Mouse (Mus musculus): Measurements from ENCODE around the gene Stac2.

Gene Stac2

DNA sequence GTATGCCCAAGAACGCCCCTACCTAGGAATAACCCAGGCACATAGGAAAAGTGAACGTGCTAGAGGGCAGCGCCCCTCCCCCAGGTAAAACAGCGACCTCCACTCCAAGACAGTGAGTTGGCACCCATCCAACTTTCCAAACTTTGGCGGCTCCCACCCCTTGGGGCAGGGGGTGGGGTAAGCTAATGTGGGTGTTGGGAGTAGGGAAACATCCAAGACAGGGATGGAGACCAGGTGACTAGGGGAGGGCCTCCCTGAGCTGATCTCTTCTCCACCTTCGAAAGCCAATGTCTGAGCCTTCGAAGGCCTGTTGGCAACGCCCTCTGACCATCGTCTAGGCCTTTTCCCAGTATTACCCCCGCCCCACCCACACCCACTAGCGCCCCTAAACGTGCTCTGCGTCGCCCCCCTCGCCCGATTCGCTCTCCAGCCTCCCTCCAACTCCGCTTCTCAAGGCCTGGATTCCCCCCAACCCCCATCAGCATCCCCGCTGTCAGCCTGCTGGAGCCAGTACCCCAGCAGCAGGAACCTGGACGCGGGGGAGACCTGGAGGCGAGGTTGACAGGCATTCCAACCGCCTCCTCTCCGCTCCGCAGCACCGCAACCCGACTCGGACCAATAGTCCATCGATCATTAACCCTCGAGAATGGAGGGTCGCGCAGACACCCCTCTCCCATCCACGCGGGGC, 31.6 kb downstream of the Stac2 start:
- no peak for DNase-seq (ENCODE audit: low spot score)

DNA sequence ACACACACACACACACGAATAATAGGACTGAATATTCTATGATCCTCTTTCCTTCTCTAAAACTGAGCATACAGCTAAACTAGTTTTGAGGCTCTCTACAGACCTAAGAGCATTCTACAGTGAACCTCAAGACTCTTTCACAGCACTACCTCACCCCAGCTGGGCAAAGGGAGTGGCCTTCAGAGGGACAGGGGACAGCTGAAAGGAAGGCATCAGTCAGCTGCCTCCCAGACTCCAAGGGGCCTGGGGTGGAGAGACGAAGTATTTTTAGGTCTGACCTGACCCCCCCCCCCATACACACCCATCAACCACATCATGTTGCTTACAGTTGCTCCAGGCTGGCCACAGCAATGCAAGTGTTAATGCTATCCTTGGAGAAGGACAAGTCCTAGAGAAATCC, 32.1 kb downstream of the Stac2 start:
- no peak for DNase-seq (ENCODE audit: low spot score)

DNA sequence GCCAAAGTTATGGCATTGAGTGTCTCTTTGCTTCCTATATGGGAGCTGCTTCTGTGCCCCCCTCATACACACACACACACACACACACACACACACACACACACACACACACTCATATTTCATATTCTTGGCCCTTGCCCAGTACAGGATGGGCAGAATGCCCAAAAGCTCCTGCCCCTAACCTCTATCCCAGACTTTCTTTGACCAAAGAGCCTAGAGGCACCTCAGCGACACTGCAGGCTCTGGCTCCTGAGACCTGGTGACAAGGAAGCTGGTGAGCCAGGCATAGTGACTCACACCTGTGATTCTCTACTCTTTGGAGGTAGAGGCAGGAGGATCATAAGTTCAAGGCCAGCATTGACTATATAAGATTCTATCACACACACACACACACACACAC, 32.6 kb downstream of the Stac2 start:
- DNase-seq (ENCODE audit: low spot score): no peak

DNA sequence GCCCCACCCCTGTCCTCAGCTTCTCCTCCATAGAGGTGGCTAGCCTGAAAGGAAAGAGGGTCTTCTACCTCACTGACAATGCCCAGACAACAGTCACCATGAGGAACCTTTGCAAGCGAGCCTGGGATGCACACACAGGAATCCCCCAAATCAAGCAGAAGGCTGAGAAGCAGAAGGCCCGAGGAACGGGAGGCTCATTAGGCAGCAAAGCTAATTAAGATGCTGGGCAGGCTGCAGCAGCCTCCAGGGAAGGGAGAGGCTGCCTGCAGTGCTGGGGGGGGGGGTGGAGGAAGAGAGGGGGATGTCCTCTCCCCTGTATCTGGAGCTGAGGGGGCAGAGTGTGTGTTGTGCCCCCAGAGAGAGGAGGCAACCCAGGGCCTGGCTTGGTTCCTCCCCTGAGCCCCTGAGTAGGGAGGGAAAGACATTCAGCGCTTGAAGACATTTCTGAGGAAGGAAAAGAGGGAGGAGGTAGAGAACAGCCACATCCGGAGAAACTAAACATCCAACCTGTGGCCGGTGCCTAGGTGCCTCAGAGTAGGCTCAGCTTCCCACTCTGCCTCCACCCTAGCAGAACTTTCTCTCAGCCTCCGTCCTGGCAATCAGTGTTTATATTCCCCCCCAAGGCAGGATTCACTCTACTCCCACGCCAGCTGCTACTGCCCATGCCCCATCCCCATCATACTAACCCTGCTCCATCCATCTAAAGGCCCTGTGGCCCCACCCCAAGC, 33.2 kb downstream of the Stac2 start:
- DNase-seq (ENCODE audit: low spot score): no peak

DNA sequence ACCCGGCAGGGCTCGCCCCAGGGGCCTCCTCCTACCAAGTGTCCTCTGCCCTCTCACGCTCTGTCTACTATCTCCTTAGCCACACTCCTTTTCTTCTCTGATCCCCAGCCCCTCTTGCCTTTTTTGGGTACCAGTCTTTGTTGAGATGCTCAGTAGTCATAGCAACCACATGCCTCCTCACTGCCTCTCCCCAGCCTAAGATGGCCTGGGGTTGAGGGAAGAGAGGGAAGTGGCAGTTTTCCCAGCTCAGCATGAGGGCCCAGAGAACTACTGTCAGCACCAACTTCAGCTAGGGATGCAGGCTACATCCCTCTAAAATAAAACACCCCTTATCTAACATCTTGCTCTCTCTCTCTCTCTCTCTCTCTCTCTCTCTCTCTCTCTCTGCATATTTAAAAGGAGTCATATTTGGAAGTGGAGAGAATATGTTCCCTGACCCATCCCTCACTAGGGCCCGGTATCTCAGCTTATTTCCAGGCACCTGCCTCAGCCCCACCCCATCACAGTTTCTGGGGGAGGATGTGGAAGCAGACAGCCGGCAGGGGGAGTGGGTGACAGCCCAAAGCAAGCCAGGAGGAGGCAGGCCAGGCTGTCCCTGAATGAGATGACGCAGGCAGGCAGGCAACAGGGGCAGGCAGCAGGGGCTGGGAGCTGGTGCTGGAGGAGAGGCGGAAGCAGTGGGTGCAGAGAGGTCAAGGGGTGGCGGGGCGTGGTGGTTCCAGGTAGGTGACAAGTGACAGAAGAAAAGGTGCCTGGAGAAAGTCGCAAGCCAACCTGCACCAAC, 34.2 kb downstream of the Stac2 start:
- peak; percentile 41 for DNase-seq (ENCODE audit: low spot score)

DNA sequence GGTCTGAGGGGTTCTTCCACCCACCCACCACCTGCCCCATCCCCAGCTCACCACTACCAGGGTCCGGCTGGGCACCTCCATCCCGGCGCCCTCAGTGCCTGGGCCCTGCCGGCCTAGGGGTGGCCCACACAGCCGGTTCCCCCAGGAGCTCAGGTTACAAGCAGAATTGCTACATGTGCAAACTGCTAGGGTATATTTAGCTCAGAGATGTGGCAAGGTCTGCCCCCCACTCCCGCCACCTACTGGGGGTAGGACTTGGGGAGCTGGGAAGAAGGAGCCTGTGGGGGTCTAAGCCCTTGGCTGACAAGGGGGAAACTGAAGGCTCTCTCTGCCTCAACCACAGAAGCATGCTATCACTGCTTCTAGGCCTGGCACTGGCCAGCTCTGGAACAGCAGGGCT, 35.0 kb downstream of the Stac2 start:
- no peak for DNase-seq (ENCODE audit: low spot score)

DNA sequence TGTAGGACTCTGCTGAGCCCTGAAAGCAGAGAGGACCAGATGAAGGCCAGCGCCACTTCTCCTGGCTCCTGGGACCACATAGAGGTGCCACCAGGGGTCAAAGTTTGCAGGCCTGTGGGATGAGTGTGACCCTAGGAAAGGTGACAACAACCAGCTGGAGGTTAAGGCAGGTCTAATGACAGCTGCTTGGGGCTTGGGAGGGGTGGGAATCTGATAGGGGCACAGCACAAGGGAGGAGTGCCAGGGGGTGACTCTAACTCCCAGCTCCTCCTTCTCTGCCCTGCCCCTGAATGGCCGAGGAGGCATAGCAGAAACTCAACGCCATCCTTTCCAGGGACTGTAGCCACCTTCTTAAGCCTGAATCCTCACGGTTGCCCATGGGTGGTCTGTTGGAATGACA, 36.4 kb downstream of the Stac2 start:
- DNase-seq (ENCODE audit: low spot score): no peak

DNA sequence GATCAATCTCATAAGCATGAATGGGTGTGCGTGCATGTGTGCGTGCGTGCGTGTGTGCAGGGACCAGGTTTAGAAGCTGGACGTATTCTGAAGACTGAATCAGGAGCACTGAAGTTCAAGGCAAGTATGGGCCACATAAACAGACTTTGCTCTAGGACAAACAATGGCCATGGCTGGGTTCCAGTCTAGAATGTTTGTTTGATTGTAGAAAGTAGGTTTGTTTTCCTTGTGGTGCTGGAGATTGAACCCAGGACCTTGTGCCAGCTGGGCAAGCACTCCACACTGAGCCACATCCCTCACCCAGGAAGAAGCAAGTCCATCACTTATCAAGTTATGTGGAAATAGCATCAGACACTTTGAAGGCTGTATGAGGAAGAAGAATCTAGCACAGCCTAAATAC, 37.1 kb downstream of the Stac2 start:
- DNase-seq (ENCODE audit: low spot score): no peak

DNA sequence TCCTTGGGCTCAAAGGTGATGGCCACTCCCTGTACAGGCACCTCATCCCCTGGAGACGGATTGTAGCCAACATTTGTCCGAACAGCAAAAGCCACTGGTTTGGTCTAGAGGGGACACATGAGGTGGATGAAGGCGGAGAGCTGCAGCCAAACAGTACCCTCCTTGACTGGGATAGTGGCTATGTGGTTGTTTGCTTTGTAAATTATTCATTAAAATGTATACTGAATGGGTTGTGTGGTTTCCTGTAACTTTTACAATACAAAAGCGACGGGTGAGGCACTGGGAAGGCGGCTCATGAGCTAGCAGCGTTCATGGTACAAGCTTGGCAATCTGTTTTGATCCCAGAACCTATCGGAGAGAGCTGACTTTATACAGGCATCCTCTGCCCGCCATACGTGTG, 40.4 kb downstream of the Stac2 start:
- DNase-seq (ENCODE audit: low spot score): no peak

DNA sequence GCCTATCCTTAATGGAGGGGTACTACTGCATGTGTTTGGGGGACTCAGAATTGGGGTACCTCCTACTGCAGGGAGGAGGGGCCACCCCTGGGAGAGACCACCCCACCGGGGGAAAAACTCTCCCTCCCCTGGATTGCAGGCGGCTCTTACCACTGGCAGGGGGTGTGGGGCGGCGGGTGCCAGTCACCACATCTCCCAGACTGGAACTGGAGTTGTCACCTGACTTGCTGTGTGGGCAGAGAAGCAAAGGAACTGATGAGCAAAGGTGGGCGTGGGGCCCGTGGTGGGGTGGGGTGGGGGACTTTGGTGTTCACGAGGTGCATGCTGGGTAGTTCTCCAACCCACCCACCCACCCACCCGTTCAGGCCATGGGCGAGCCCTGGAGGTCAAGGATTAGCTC, 41.5 kb downstream of the Stac2 start:
- DNase-seq (ENCODE audit: low spot score): no peak

DNA sequence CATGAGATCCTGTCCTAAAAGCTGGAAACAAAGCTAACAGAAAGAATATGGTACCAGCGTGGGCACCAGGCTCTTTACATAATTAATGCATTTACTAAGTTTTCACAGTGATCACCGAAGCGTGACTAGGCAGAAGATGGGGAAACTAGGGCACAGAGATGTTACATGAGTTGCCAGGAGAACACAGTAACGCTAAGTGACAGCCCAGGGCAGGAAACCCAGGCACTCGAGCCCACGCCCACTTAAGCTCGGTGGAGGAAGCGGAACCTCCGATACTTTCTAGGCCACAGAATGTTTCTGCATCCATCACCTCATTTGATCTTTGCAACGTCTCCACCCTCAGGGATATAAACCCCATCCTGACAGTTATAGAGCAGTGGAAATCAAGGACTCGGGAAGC, 45.2 kb downstream of the Stac2 start:
- DNase-seq (ENCODE audit: low spot score): no peak

DNA sequence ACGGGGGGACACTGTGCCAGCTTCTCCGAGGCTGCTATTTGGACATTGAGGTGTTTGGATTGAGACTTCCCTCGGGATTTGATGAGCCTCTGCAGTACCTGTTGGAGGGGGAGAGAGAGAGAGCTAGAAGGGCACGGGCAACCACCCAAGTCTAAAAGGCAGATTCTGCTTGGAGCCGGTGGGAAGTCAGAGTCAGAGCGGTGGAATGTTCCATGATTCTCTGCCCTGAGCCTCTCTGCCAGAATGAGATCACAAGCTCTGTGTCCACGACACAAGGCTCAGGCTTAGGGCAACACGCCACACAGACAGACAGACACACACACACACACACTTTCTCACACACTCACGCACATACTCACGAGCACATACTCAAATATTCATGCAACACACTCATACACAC, 47.6 kb downstream of the Stac2 start:
- peak; percentile 59 for DNase-seq (ENCODE audit: low spot score)

DNA sequence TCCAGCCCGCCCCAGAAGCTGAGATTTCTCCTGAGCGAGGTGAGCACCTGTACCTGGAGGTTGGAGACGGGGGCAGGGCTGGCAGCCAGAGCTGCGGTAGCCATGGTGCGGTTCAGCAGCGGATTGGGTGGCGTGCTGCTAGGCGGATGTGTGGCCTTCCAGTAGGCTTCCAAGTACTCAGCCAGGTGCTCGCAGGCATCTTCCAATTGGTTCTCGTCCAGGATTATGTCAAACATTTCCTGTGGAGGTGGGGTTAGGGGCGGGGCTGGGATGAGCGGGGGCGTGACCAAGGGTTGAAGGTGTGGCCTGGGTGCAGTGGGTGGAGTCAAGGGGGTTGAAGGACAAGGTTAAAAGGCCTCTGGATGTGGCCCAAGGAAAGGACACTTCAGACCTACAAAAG, 48.2 kb downstream of the Stac2 start:
- DNase-seq (ENCODE audit: low spot score): no peak

DNA sequence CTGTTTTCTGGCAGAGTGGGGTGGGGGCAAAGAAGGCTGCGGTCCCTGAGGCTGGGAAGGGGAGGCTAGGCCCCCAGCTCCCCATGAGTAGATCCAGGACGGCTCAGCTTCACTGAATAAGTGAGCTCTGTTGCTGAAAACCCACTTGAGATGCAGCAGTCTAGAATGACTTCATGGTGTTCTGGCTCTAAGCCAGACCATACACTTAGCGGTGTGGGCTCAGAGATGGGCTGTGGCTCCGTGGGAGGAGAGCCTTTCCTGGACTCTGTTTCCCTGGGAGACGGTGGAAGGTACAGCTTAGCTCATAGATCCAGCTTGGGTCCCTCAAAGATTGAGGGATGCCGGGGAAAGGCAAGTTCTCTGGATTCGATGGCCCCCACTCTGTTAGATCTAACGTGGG, 49.1 kb downstream of the Stac2 start:
- no peak for DNase-seq (ENCODE audit: low spot score)

DNA sequence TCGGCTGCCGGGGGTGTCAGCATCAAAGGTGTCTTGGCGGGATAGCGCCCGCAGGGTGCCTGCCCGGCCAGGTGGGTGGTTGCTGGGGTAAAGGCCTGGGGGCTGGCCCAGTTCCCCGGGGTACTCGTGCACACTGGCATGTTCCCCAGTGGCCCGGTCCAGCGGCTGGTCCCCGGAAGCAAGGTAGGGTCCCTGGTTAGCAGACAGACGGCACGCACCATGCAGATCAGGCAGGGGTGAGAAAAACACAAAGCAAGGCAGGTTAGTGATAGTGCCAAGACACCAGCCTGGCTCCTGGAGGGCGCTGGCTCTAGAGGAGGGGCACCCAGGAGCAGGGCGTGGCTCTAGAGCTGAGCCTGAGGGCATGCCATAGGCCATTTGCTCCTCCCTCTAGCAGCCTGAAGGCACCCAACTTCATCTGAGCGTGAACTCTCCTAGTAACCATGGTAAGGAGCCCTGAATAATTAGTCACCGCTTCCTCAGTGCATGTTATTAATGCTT, 50.0 kb downstream of the Stac2 start:
- no peak for DNase-seq (ENCODE audit: low spot score)

DNA sequence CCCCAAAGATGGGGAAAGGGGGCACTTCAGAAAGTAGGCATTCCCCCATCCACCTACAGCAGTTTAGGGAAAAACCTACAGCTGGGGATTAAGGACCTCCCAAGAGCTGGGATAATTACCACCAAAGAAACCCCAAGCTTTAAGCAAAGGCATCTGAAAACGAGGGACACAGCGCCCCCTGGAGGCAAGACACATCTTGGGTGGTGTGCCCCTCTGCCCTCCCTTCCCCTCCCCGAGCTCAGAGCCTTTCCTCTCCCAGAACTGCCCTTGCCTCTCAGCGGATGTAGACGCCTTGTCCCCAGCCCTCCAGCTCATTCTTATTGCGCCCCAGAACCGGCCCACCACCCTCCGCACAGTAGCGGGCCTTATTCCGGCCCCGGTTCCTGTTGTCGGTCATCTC, 50.6 kb downstream of the Stac2 start:
- DNase-seq (ENCODE audit: low spot score): peak; percentile 80

DNA sequence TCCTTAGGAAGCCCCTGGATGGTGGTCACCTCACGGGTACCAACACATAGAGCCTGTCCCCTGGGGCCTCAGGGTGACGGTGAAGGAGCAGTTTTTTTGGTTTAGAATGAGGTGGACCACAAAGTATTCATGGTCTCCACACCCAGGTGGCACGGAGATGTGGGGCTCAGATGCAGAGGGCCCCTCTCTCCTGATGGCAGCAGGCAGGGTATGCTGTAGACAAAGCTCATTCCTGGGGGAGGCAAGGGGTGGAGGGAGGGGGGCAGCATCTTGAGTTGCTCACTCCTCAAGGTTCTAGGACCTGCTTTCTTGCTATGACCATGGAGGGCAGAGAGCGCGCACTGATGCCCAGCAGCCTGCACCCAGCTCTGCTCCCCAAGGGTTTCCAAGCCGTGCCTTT, 51.3 kb downstream of the Stac2 start:
- no peak for DNase-seq (ENCODE audit: low spot score)

DNA sequence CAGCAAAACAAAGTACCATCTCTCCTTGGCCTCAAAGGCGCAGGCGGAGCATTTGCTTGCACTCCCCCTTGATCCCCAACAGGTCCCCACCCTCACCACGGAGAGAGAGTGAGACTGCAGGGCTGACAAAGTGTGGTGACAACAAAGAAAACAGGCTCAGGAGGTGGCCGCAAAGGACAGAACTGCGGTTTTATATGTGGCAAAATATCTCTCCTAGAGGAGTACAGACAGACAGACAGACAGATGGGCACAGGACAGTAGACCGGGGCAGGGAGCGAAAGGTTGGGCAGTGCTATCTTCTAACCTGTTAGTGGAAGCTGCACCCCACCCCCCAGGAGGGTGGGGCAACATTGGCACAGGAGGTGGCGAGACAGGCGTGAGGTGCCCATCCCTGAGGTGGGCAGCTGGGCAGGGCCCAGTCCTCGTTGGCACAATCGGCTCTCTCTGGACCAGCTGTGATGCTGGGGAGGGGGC, 51.9 kb downstream of the Stac2 start:
- no peak for DNase-seq (ENCODE audit: low spot score)

DNA sequence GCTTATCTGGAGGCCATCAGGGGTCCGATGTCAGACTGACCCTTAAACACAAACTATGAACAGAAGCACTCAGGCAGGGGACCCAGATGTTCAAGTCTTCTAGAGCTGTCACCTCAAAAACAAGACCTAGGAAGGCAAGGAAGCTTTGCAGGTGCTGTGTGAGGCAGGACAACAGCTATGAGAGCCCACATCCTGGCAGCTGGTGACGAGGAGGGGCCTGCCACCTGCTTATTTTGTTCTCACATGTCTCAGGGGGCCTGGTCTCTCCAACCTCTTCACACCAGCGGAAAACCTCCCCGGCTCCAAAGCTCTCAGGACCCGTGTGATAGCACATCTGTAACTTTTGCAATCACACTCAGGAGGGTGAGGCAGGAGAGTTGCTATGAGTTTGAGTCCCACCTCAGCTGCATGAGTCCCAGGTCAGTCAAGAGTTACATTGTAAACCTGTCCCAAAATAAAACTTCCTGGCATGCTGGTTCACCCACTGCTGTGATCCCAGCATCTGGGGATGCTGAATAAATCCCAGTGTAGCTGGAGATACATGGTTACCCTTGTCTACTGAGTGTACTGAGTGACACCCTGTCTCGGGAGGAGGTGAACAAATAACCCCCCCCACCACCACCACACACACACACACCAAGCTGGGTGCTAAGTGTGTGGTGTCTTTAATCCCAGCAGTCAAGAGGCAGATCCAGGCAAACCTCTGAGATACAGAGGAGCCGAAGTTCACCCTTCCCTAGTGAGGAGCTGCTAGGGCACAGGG, 52.7 kb downstream of the Stac2 start:
- no peak for DNase-seq (ENCODE audit: low spot score)

DNA sequence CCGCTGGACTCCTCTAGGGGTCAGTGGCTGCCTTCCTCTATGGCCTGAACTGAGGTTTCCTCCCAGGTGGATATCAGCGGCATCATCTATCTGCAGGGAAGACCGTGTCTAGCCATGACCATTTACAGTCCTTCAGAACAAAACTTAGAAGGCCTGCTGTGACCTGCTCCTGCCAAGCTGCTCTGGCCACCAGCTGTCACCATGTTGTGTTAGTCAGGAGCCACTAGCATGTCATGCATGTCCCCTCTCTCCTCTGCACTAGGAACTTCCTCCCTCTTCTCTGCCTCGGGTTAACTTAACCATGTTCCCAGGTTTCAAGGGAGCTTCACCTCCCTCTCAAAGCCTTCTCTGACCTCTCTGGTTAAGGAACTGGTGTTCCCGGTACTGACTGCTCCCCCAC, 53.5 kb downstream of the Stac2 start:
- no peak for DNase-seq (ENCODE audit: low spot score)

DNA sequence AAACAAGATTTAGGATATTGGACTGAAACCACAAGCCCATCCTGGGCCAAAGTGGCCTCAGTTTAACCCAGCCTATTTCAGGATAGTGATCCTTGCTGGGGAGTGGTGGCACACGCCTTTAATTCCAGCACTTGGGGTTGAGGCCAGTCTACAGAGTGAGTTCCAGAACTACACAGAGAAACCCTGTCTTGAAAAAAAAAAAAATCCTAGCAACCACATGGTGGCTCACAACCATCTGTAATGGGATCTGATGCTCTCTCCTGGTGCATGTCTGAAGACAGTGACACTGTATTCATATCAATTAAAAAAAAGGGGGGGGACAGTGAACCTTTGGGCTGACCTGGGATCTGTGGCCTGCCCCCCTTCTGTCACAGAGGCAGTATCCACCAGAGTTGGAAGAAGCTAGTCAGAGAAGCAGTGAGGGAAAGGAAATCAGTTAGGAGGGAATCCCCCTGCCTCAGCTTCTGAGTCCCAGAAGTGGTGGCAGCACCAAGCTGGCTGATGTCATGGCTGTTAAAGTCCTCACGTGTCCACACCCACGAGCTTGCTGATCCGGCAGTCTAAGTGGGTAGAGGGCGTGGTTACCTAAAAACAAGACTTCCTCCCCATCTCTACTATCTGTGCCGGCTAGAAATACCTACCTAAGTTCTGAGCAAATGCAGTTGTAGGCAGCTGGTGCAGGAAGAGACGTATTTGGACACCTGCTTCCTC, 54.2 kb downstream of the Stac2 start:
- no peak for DNase-seq (ENCODE audit: low spot score)
